Mouse (Mus musculus): Measurements from ENCODE around the gene Zfp423.

GRCm38 (mm10) chr8:87984778-87985177, 25.4 kb upstream of the Zfp423 start:
- TF ChIP-seq CTCF (IDR thresholded peaks at IDR 0.05; ENCODE audit: borderline replicate concordance, insufficient read depth, low read length), result no peak
- no peak for TF ChIP-seq POLR2A (IDR thresholded peaks at IDR 0.05; ENCODE audit: low read depth, low read length)
